Mouse (Mus musculus) brain, embryonic 14.5 days (tissue): ENCODE results near the gene Gpr68. TPM values are rescaled to one million over a fixed set of nuclear protein-coding genes. Genes with fewer than 3 reads are reported as not detected.

ENCODE experiments used
- DNase-seq: peaks from one replicate; pipeline ENCODE4 v3.0.0-alpha.2; 2011; ENCODE audit warnings: low read depth
- CTCF ChIP-seq: fragments of 200-500 bp; IDR thresholded peaks from 2 replicates; pipeline ENCODE4 v1.5.1; 2012; ENCODE audit warnings: inconsistent platforms, mild to moderate bottlenecking, moderate library complexity, borderline replicate concordance; ENCODE audit not compliant: insufficient read depth, insufficient read length; ENCODE audit errors: extremely low read depth
- POLR2A ChIP-seq: fragments of 200-500 bp; IDR thresholded peaks from 2 replicates; pipeline ENCODE4 v1.6.1; 2012; ENCODE audit warnings: mild to moderate bottlenecking, inconsistent platforms, borderline replicate concordance; ENCODE audit not compliant: poor library complexity, insufficient read depth, insufficient read length, severe bottlenecking; ENCODE audit errors: extremely low read depth
- polyA plus RNA-seq: library from polyadenylated mRNA; depleted of rRNA; stranded (reverse); fragments of >200 nt; gene quantifications from 2 replicates; pipeline ENCODE4 v1.2.3, GENCODE M21; 2012

The Gpr68 gene
- polyA plus RNA-seq, 1 experiment, result 3.4 TPM

- DNase-seq, result no peak
- TF ChIP-seq CTCF, result no peak
- no peak for TF ChIP-seq POLR2A
These were observed 468 bp upstream of the Gpr68 start for GRCm38 (mm10) chr12:100908298-100909034.

- no peak for DNase-seq
These were observed 1.1 kb downstream of the Gpr68 start for GRCm38 (mm10) chr12:100906861-100907260.

GRCm38 (mm10) chr12:100903761-100904160 lies 4.2 kb downstream of the Gpr68 start:
- no peak for DNase-seq
- TF ChIP-seq POLR2A (no peak), CTCF (no peak)

More at GRCm38 (mm10) chr12:100906861-100907260, 1.1 kb downstream of the Gpr68 start:
- no peak for TF ChIP-seq CTCF
- TF ChIP-seq POLR2A, result no peak

- no peak for TF ChIP-seq CTCF
- TF ChIP-seq POLR2A, result no peak
- no peak for DNase-seq
These were observed 6.6 kb downstream of the Gpr68 start for GRCm38 (mm10) chr12:100901386-100901785.

- no peak for DNase-seq
- TF ChIP-seq POLR2A (no peak), CTCF (no peak)
These were observed 7.1 kb downstream of the Gpr68 start for GRCm38 (mm10) chr12:100900901-100901300.

GRCm38 (mm10) chr12:100899111-100899640 lies 8.8 kb downstream of the Gpr68 start:
- peak; percentile 43 for DNase-seq
- TF ChIP-seq CTCF, result no peak
- TF ChIP-seq POLR2A, result no peak

GRCm38 (mm10) chr12:100897736-100898650 lies 10.0 kb downstream of the Gpr68 start:
- DNase-seq, result peak; percentile 39
- TF ChIP-seq CTCF (no peak), POLR2A (no peak)

GRCm38 (mm10) chr12:100896661-100897060 lies 11.3 kb downstream of the Gpr68 start:
- TF ChIP-seq CTCF (no peak), POLR2A (no peak)
- peak; percentile 57 for DNase-seq

GRCm38 (mm10) chr12:100895504-100895903 lies 12.5 kb downstream of the Gpr68 start:
- DNase-seq, result peak; percentile 64
- TF ChIP-seq POLR2A (no peak), CTCF (no peak)

- no peak for DNase-seq
- TF ChIP-seq POLR2A (no peak), CTCF (no peak)
These were observed 17.4 kb downstream of the Gpr68 start for GRCm38 (mm10) chr12:100890548-100890947.

GRCm38 (mm10) chr12:100887801-100888258 lies 20.2 kb downstream of the Gpr68 start:
- DNase-seq, result peak; percentile 70
- no peak for TF ChIP-seq POLR2A
- no peak for TF ChIP-seq CTCF
